Mouse (Mus musculus) forebrain, postnatal 0 days (tissue): Measurements from ENCODE around the gene Comp. TPM values are rescaled to one million over a fixed set of nuclear protein-coding genes. Genes with fewer than 3 reads are reported as not detected.

Source experiments
- ATAC-seq: fragments of 200-750 bp; cut with Nextera tagmentation; 2 replicates; pipeline ENCODE4 v1.8.0; 2017; ENCODE audit warnings: mild to moderate bottlenecking, moderate library complexity
- DNase-seq: peaks from one replicate; pipeline ENCODE4 v3.0.0-alpha.2; 2015
- H3K27ac ChIP-seq: fragments of 300-500 bp; sonication (generic); 2 replicates; pipeline ENCODE4 v1.5.1; 2014; ENCODE audit warnings: low read depth, mild to moderate bottlenecking, antibody characterized with exemption, low read length, moderate library complexity, mixed read lengths
- H3K27me3 ChIP-seq: fragments of 300-500 bp; sonication (generic); 2 replicates; pipeline ENCODE4 v1.6.1; 2014; ENCODE audit warnings: mild to moderate bottlenecking, low read length, mixed read lengths; ENCODE audit not compliant: insufficient read depth
- H3K36me3 ChIP-seq: fragments of 300-500 bp; sonication (generic); 2 replicates; pipeline ENCODE4 v1.6.1; 2014; ENCODE audit warnings: mild to moderate bottlenecking, moderate library complexity; ENCODE audit not compliant: insufficient read depth
- H3K4me1 ChIP-seq: fragments of 300-500 bp; sonication (generic); 2 replicates; pipeline ENCODE4 v1.6.1; 2014; ENCODE audit warnings: antibody characterized with exemption; ENCODE audit not compliant: insufficient read depth
- H3K4me2 ChIP-seq: fragments of 300-500 bp; sonication (generic); 2 replicates; pipeline ENCODE4 v1.6.1; 2014; ENCODE audit warnings: low read depth, mild to moderate bottlenecking, moderate library complexity
- H3K4me3 ChIP-seq: fragments of 300-500 bp; sonication (generic); 2 replicates; pipeline ENCODE4 v1.5.1; 2014; ENCODE audit warnings: low read depth, low read length, mixed read lengths
- H3K9ac ChIP-seq: fragments of 300-500 bp; sonication (generic); 2 replicates; pipeline ENCODE4 v1.6.1; 2014; ENCODE audit warnings: mild to moderate bottlenecking
- H3K9me3 ChIP-seq: fragments of 300-500 bp; sonication (generic); 2 replicates; pipeline ENCODE4 v1.6.1; 2016; ENCODE audit warnings: low read length
- CTCF ChIP-seq: sonication (generic); IDR thresholded peaks from 2 replicates; pipeline ENCODE4 v1.5.1; 2016; ENCODE audit warnings: antibody characterized with exemption, control low read depth, low read depth
- whole genome bisulfite sequencing: fragments of 180-500 bp; shearing (Covaris S2); extraction: QIAGEN DNeasy Blood & Tissue Kit; methylation state at CpG from one replicate; pipeline ENCODE4 v1.1.7; 2014; 5-methylcytosine and 5-hydroxymethylcytosine counted together
- polyA plus RNA-seq: library from polyadenylated mRNA; unstranded; fragments of >200 nt; fragmentation: Nextera tagmentation; extraction: Ambion mirVana; gene quantifications from 2 replicates; pipeline ENCODE4 v1.2.1, GENCODE M21; 2015
- total RNA-seq: library from RNA; depleted of rRNA; stranded (reverse); fragments of >200 nt; gene quantifications from 2 replicates; pipeline ENCODE4 v1.2.3, GENCODE M21; 2014

Gene Comp
- total and polyA plus RNA-seq, 2 experiments from 2014 or later = 0.29 to 0.81 TPM

DNA sequence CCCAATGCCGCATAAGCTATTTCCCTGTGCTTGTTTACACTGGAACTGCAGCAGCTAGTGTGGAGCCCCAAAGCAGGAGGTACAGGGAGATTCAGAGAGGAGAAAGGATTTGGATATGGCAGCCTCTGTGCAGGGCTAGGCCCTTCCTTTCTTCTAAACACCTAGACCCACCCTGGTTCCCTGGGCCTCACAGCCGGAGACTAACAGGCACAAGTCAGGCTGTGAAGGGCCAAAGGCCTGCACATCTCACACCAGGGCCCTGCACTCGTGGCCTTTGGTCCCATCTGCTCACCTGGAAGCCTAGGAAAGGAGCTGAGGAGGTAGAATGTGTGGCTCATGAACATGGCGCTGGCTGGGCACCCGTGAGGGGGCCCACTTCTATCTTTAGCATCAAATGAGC, 22.8 kb downstream of the Comp start:
- ATAC-seq (no peak), DNase-seq (no peak)
- H3K27ac ChIP-seq = no peak overlapping the region
- H3K4me1 ChIP-seq = no peaks in the 10 kb centered on the region
- H3K9ac ChIP-seq = no peak overlapping the region
- H3K4me2 ChIP-seq = no peak overlapping the region
- H3K9me3 ChIP-seq = no peaks in the 10 kb centered on the region
- H3K36me3 ChIP-seq = peaks cover 39% of the 10 kb centered on the region
- 81% methylated on average over 5 of the region's 5 CpGs for WGBS
- no peak for TF ChIP-seq CTCF
- no peaks in the 10 kb centered on the region for H3K27me3 ChIP-seq
- H3K4me3 ChIP-seq = no peak overlapping the region

GRCm38 (mm10) chr8:70397611-70398563, 24.5 kb downstream of the Comp start:
- H3K36me3 ChIP-seq = peaks cover 27% of the 10 kb centered on the region
- H3K4me2 ChIP-seq = no peak overlapping the region
- WGBS = 84% methylated on average over 16 of the region's 16 CpGs
- H3K27ac ChIP-seq = no peak overlapping the region
- H3K9me3 ChIP-seq = no peaks in the 10 kb centered on the region
- DNase-seq (no peak), ATAC-seq (no peak)
- H3K9ac ChIP-seq = no peak overlapping the region
- H3K27me3 ChIP-seq = no peaks in the 10 kb centered on the region
- no peaks in the 10 kb centered on the region for H3K4me1 ChIP-seq
- no peak overlapping the region for H3K4me3 ChIP-seq
- no peak for TF ChIP-seq CTCF

DNA sequence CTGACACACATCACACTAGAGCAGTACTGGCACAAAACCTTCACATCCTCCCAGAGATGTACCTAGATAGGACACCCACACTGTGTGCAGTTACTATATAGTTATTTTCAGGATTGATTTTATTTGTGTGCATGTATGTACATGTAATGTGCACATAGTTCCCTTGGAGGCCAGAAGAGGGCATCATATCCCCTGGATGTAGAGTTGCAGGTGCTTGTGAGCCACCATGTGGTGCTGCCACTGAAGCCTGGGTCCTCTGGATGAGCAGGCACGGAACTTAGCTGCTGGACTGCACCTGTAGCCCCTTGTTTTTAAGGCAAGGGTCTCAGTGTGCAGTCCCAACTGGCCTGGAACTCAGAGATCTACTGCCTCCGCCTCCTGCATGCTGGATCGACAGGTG, 30.9 kb downstream of the Comp start:
- Histone ChIP-seq H3K36me3 (peaks cover 16% of the 10 kb centered on the region), H3K4me1 (no peaks in the 10 kb centered on the region), H3K9me3 (no peaks in the 10 kb centered on the region), H3K27ac (no peak overlapping the region), H3K27me3 (no peaks in the 10 kb centered on the region), H3K4me2 (no peak overlapping the region), H3K4me3 (no peak overlapping the region), H3K9ac (no peak overlapping the region)
- DNase-seq (no peak), ATAC-seq (no peak)
- TF ChIP-seq CTCF = 0 out of 2 replicates have a peak, but pooled peaks have one; percentile 15
- 96% methylated on average over 3 of the region's 3 CpGs for WGBS

- WGBS = 78% methylated on average over 7 of the region's 7 CpGs
- no peak for ATAC-seq
- H3K27ac ChIP-seq = no peak overlapping the region
- no peak overlapping the region for H3K4me3 ChIP-seq
- TF ChIP-seq CTCF = no peak
- no peak overlapping the region for H3K4me2 ChIP-seq
- H3K27me3 ChIP-seq = no peaks in the 10 kb centered on the region
- no peak for DNase-seq
- 0 out of 2 replicates have a peak, but pooled peaks cover 2% of the 10 kb centered on the region for H3K4me1 ChIP-seq
- peaks cover 12% of the 10 kb centered on the region for H3K36me3 ChIP-seq
- H3K9me3 ChIP-seq = no peaks in the 10 kb centered on the region
- H3K9ac ChIP-seq = no peak overlapping the region
Measured at GRCm38 (mm10) chr8:70405189-70405588, 31.8 kb downstream of the Comp start.

- WGBS = 78% methylated on average over 11 of the region's 11 CpGs
- DNase-seq = no peak
Measured at GRCm38 (mm10) chr8:70406427-70407069, 33.2 kb downstream of the Comp start.

GRCm38 (mm10) chr8:70408301-70408700, 34.9 kb downstream of the Comp start:
- Histone ChIP-seq H3K9ac (no peak overlapping the region), H3K27me3 (no peaks in the 10 kb centered on the region), H3K4me1 (0 out of 2 replicates have a peak, but pooled peaks cover 2% of the 10 kb centered on the region), H3K4me2 (no peak overlapping the region), H3K36me3 (peaks cover 7% of the 10 kb centered on the region), H3K9me3 (no peaks in the 10 kb centered on the region), H3K27ac (no peak overlapping the region), H3K4me3 (no peak overlapping the region)
- no peak for DNase-seq
- peak; percentile 28 for ATAC-seq
- TF ChIP-seq CTCF = no peak
- WGBS = 55% methylated on average over 6 of the region's 6 CpGs

More at GRCm38 (mm10) chr8:70406427-70407069, 33.2 kb downstream of the Comp start:
- no peak overlapping the region for H3K27ac ChIP-seq
- H3K36me3 ChIP-seq = peaks cover 7% of the 10 kb centered on the region
- no peak for ATAC-seq
- no peak overlapping the region for H3K9ac ChIP-seq
- H3K4me2 ChIP-seq = no peak overlapping the region
- no peaks in the 10 kb centered on the region for H3K27me3 ChIP-seq
- TF ChIP-seq CTCF = no peak
- H3K4me1 ChIP-seq = 0 out of 2 replicates have a peak, but pooled peaks cover 2% of the 10 kb centered on the region
- no peaks in the 10 kb centered on the region for H3K9me3 ChIP-seq
- H3K4me3 ChIP-seq = no peak overlapping the region

DNA sequence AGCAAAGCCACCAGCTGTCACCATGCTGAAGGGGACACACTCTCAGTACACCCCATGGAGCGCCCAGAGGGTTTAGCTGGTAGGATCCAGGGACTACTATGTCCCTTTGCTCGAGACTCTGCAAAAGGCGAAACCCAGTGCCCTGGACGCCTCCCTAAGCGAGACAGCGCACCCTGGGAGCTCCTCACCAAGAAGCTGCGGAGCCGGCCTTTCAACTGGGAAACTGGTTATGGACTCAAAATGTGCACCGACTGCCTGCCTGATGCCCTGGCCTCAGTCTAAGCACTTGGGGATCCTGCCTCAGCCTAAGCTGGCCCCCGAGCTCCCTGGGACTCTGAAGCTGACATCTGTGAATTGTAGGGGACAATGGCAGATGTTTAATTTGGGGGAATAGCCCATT, 35.7 kb downstream of the Comp start:
- TF ChIP-seq CTCF = no peak
- H3K4me2 ChIP-seq = no peak overlapping the region
- no peak for ATAC-seq
- 79% methylated on average over 10 of the region's 10 CpGs for WGBS
- H3K27me3 ChIP-seq = no peaks in the 10 kb centered on the region
- no peak overlapping the region for H3K9ac ChIP-seq
- H3K9me3 ChIP-seq = no peaks in the 10 kb centered on the region
- no peak for DNase-seq
- no peak overlapping the region; the same call in 1 of the 2 replicates for H3K27ac ChIP-seq
- peaks cover 6% of the 10 kb centered on the region for H3K36me3 ChIP-seq
- H3K4me3 ChIP-seq = no peak overlapping the region
- H3K4me1 ChIP-seq = 0 out of 2 replicates have a peak, but pooled peaks cover 2% of the 10 kb centered on the region
